Mouse (Mus musculus) spleen, embryonic (tissue): ENCODE data around the gene Zkscan17.

ENCODE experiments used
- CTCF ChIA-PET: fragments of 350-600 bp; sonication (Branson Sonifier 250); formaldehyde crosslinking; loops from one replicate; lab custom pipeline; 2022; lab: Charles Lee

Gene Zkscan17

DNA sequence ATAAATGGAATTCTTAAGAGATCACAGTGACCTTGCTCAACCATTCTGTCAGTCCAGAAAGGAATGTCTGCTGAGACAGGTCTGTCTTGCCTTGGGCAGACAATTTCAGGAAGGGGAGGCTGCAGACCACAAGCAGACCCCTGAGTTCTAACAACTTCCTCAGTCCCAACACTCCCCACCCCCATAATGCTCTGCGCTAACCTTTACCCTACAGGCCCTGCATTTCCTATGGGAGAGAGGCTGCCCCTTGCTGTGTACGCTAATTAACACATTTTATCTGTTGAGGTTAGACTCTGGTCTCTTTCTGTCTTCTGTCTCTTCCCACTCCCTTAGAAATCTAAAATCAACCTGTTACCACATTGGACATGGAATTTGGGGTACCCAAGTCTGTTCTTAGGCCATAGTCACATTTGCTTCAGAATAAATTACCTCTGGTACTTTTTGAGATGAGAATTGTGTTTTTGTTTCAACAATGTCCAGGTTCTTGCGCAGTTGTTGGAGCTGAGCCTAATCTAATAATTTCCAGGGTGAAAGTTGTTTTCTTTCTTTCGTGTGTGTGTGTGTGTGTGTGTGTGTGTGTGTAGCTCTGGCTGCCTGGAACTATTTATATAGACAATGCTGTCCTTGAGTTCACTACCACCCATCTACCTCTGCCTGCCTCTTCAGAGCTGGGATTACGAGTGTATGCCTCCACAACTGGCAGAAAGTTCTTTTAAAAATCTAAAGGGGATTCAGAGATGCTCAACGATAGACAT lies 6.6 kb downstream of the Zkscan17 start:
- CTCF ChIA-PET: no interaction called here

DNA sequence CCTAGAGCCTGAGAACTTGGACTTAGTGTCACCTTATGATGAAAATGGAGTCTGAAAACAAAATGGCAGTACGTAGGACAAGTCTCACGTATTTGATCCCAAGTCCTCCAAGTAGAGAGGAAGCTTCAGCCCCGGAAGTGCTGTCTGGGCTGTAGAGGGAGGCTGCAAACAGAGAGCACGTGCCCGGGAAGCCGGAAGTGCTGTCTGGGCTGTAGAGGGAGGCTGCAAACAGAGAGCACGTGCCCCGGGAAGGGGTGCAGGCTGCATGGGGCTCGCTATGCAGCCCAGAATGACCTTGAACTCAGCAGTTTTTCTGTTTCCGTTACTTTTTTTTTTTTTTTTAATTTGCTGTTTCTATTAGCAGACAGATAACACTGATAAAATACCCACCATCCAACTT lies 8.3 kb downstream of the Zkscan17 start:
- CTCF ChIA-PET: interaction anchor here (0.7 to 1.2 kb wide), 2 partner anchors 50 to 1023 kb away, joined by 3 to 5 read pairs; no protein-coding TSS in a partner anchor

DNA sequence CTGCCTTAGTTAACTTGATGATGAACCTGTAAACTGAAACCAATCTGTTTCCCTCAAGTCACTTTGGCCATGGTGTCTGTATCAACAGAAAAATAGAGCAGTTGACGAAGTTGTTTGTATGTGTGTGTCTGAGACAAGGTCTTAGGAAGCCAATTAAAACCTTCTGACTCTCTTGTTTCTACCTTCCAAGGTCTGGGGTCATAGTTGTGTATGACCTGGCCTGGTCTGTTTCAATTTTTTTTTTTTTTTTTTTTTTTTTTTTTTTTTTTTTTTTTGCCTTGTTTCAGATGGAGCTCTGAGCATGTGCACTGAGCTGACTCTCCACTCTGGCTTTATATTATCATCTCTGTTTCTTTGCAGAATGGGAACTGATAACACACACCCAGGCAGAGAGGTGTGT lies 9.1 kb downstream of the Zkscan17 start:
- CTCF ChIA-PET: interaction anchor here (0.6 kb wide), 1 partner anchor 1210 kb away, joined by 3 read pairs; no protein-coding TSS in a partner anchor

- CTCF ChIA-PET: no interaction called here
Observed at GRCm38 (mm10) chr11:59514789-59515188, 11.8 kb downstream of the Zkscan17 start.

DNA sequence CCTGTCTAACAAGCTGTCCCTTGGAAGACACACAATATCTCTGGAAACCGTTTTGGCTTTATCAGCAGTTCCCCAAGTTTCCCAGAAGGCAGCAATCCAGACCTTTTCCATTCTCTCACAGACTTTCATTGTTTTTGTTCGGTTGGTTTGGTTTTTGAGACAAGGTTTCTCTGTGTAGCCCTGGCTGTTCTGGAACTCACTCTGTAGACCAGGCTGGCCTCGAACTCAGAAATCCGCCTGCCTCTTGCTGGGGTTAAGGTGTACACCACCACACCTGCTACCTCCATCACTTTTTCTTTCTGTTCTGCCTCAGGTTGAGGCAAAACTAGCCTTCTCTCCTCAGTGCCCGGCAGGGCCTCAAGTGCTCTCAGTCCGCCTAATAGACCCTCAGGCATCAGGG lies 12.2 kb downstream of the Zkscan17 start:
- CTCF ChIA-PET: no interaction called here

DNA sequence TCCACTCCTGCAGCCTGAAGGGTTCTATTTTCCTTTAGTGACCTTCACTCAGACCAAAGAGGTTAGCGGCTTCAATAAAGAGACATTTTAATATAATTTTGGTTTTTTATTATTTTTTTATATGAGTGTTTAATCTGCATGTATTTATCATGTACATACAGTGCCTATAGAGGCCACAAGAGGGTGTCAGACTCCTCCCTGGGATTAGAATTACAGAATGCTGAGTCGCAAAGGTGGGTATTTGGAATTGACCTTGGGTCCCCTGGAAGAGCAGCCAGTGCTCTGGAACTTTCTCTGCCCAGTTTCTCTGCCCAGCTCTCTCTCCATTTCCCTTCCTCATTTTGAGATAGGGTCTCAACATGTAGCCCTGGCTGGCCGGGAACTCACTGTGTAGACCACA lies 13.0 kb downstream of the Zkscan17 start:
- CTCF ChIA-PET: no interaction called here

GRCm38 (mm10) chr11:59512733-59513132 lies 13.8 kb downstream of the Zkscan17 start:
- CTCF ChIA-PET: no interaction called here

DNA sequence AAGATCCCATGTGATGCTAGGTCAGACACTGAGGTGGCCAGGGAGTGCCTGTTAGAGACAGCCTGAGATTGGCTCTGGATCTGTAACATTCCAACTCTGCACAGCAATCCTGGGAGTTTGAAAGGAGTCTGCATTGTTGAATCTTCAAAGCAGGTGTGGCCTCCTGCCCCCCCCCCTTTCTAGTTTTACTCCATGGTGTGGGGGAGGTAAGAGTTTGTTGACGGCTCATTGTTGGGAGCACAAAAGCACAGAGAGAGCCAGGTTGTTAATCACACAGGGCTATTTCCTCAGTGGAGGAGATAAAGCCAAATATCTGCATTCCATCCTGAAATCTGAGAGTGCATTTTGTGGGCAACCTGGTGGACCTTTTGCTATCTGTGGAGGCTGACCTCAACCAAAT lies 15.0 kb downstream of the Zkscan17 start:
- CTCF ChIA-PET: no interaction called here

- CTCF ChIA-PET: interaction anchor here (1.6 kb wide), 1 partner anchor 11 kb away, joined by 3 read pairs; no protein-coding TSS in a partner anchor
Observed at GRCm38 (mm10) chr11:59506713-59507074, 19.9 kb downstream of the Zkscan17 start.

DNA sequence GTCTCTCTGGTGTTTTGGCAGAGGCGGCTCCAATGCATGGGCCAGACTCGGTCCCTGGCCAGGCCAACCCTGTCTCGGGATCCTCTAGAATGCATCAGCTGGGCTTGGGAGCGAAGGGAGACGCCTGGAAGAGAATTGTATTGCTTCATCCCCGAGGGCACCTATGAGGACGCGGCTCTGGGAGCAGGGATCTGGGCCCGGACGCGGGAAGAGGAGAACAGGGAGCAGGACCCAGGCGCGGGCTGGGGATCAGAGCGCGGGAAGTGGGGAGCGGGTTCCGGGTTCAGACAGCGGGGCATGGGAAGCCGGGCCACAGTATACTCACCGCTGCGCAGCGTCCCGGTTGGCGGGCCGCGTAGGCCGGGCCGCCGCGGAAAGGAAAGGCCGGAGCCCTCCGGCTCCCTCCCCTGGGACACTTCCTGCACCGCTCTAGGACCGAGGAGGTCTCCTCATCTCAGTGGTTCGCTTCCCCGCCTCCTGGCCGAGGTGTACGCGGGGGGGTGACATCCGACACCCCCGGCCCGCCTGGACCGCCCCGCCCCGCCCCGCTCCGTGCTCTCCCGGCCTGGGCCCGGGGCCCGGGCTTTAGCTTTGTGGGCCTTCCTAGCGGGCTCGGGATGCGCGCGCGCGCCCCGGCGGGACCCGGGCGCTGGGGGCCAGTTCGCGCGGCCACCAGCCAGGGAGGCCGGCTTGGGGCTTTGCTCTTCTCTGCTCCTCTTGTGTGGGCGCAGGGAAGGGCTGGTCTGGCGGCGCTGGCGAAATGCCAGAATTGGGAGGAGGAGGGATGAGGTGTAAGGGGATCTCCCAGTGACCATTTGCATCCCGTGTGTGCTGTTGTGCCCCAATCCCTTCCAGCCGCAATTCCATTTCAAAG lies 20.5 kb downstream of the Zkscan17 start:
- CTCF ChIA-PET: interaction anchor here (0.6 to 1.6 kb wide), 2 partner anchors 10 to 964 kb away, joined by 3 read pairs; no protein-coding TSS in a partner anchor

DNA sequence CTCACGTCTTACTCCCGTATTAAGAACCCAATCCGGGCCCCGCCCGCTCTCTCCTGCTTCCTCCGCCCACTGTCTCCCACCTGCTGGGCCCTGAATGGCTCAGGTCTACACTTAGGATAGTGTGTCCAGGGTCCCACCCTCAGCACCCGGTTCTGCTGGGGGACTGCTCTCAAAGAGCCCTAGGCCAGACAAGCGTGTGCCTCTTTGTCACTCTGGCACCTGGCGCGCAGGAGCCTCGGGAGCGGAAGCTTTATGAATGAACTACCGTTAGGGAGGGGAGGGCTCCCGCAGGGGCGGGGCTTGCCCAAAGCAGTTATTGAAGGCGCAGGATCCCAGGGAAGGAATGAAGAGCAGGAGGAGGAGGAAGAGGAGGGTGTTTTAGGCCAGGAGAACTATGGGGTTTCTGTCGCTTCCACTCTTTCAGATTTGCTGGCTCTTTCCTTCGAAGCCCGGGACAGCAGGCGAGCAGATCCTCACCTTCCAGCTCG lies 21.2 kb downstream of the Zkscan17 start:
- CTCF ChIA-PET: interaction anchor here (0.6 to 1.6 kb wide), 2 partner anchors 10 to 964 kb away, joined by 3 read pairs; no protein-coding TSS in a partner anchor

GRCm38 (mm10) chr11:59501978-59502700 lies 24.4 kb downstream of the Zkscan17 start:
- CTCF ChIA-PET: no interaction called here

DNA sequence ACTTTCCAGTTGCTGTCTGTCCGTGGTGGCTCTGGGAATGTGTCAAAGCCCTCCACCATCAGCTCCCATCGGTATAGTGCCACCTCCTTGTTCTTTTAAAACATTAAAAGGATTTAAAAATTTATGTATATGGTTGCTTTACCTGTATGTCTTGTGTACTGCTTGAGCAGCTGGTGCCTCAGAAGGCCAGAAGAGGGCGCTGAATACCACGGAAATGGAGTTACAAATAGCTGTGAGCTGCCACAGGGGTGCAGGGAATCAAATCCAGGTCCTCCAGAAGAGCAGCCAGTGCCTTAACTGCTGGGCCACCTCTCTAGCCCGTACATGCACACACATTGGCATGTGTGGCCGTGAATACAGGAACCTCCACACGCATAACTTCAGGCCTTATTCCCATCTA lies 28.8 kb downstream of the Zkscan17 start:
- CTCF ChIA-PET: no interaction called here

DNA sequence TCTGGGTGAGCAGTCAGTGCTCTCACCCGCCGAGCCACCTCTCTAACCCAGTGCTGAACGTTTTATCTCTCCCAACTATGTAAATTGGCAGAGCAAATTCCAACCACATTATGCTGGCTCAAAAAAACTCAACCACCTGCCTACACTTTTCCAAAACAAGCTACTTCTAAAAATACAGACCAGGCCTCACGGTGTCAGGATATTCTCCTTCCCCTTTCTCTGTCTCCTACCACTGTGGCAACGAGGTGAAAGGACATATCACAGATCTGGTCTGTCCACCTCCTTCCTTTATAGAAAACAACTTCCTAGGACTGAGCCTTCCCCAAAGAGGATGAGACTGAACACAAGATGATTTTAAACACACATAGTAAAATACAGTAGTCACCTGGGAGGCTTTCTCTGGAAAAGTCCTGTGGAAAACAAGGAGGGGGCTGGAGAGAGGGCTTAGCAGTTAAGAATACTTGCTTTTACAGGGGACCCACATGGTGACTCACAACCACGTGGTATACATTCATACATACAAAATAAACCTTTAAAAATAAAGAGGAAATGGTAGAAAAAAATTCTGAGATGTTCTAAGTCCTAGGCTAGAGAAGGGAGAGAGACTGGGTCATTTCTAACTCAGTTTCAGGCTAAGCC lies 29.8 kb downstream of the Zkscan17 start:
- CTCF ChIA-PET: no interaction called here

DNA sequence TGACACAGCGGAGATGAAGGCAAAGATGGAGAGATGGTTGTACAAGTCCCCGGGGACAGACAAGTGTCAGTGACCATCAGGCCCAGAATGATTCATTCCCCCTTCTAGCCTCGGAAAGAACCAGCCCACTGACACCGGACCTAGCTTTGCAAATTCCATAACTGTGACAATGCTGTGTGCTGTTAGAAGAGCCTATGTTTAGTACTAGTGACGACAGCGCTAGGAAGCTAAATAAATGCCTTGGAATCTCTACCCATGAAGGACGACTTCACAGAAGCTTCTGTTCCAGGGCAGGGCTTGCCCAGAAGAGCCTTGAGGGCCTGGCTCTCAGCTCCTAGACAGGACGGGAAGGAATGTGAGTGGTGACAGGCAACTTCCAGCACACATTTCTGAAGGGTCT lies 40.3 kb downstream of the Zkscan17 start:
- CTCF ChIA-PET: no interaction called here

GRCm38 (mm10) chr11:59485641-59486040 lies 40.9 kb downstream of the Zkscan17 start:
- CTCF ChIA-PET: no interaction called here

GRCm38 (mm10) chr11:59483212-59483611 lies 43.3 kb downstream of the Zkscan17 start:
- CTCF ChIA-PET: interaction anchor here (0.7 to 1.0 kb wide), 3 partner anchors 180 to 525 kb away, joined by 3 to 8 read pairs (median 6); no protein-coding TSS in a partner anchor

- CTCF ChIA-PET: no interaction called here
Observed at GRCm38 (mm10) chr11:59477240-59477639, 49.3 kb downstream of the Zkscan17 start.

DNA sequence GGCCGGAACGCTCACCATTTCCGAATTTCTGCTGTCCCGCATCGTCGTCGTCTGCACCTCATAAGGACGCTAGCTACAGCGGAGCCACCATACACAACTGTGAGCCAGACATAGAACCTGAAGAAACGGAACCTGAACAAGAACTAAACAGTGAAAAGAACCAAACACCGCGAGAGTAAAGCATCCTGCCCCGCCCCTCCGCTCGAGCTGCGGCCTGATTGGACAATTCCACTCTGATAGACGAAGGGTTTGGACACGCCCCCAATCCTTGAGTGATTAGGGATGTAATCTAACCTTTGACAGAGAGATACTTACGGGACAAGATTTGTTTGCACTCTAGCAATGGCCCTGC lies 54.2 kb downstream of the Zkscan17 start, which contains the start of gene Zfp867:
Zfp867 (minus strand) TSS at position 149 of the 352 bp plus-strand sequence.
- CTCF ChIA-PET: interaction anchor here (0.7 kb wide), 1 partner anchor 296 kb away, joined by 3 read pairs; no protein-coding TSS in a partner anchor

DNA sequence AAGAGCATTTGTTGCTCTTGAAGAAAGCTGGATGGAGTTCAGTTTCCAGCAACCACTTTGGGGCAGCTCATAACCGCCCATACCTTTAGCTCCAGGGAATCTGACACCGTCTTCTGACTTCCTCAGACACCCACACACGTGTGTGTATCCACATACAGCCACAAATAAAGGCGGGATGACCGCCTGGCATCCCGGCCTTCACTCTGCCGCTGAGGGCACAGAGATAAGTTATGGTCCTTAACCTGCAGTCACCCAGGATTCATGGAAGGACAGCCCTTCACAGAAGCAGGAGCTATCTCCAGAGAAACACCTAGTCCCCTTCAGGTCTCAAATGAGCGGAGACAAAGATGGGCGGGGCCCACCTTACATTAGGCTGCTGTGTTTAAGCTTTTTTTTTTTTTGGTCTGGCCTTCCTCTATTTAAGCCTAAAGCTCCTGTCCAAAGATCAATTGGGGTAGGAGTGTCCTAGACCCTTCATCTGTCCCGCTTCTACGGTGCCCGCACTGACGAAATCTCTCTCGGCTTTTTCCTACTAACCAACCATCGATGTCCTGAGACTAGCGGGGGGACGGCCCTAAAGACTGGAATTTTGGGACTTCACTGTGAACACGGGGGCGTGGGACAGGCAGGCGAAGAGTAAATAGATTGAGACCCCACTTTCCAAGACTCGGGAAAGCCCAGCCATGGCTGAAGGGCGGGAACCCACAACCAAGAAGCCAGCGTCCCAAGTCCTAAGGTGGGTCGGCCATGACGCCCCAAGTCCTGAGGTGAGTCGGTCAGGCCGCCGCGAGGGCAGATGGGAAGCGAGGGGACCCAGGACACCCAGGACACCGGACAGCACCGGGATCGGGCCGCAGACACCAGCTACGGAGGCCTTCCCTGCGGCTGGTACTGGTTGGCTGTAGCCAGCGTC lies 54.9 kb downstream of the Zkscan17 start:
- CTCF ChIA-PET: interaction anchor here (0.7 kb wide), 1 partner anchor 297 kb away, joined by 3 read pairs; no protein-coding TSS in a partner anchor
